Mouse (Mus musculus): ENCODE measurements around the gene Olfr497.

The Olfr497 gene

GRCm38 (mm10) chr7:108420121-108420520, at the start of gene Olfr497:
Olfr497 (plus strand) TSS chr7:108420421.
- Histone ChIP-seq H3K27me3 (ENCODE audit: insufficient read depth, low read length) (no peaks in the 10 kb centered on the region), H3K9me3 (ENCODE audit: low read length) (no peaks in the 10 kb centered on the region), H3K4me1 (replicated peaks; ENCODE audit: low read depth, low read length) (no peaks in the 10 kb centered on the region), H3K36me3 (ENCODE audit: insufficient read depth, low read length) (no peaks in the 10 kb centered on the region), H3K4me3 (replicated peaks; ENCODE audit: low read length) (no peak within 1 kb of the TSS)
- TF ChIP-seq POU5F1 (IDR thresholded peaks at IDR 0.05; ENCODE audit: borderline replicate concordance, low read length) (no peak), NANOG (IDR thresholded peaks at IDR 0.05; ENCODE audit: borderline replicate concordance, low read length) (no peak), CTCF (conservative IDR thresholded peaks at IDR 0.05; ENCODE audit: low read length) (no peak)

GRCm38 (mm10) chr7:108392867-108393266, 27.4 kb upstream of the Olfr497 start, which contains the start of gene Olfr495:
Olfr495 (plus strand) TSS chr7:108393167.
- Histone ChIP-seq H3K27me3 (ENCODE audit: insufficient read depth, low read length) (no peaks in the 10 kb centered on the region), H3K4me1 (replicated peaks; ENCODE audit: low read depth, low read length) (no peaks in the 10 kb centered on the region), H3K4me3 (replicated peaks; ENCODE audit: low read length) (no peak within 1 kb of the TSS), H3K9me3 (ENCODE audit: low read length) (no peaks in the 10 kb centered on the region), H3K36me3 (ENCODE audit: insufficient read depth, low read length) (no peaks in the 10 kb centered on the region)
- TF ChIP-seq POU5F1 (IDR thresholded peaks at IDR 0.05; ENCODE audit: borderline replicate concordance, low read length) = no peak
- TF ChIP-seq CTCF (conservative IDR thresholded peaks at IDR 0.05; ENCODE audit: low read length) = no peak
- TF ChIP-seq NANOG (IDR thresholded peaks at IDR 0.05; ENCODE audit: borderline replicate concordance, low read length) = no peak

GRCm38 (mm10) chr7:108465026-108465425, 44.8 kb downstream of the Olfr497 start, which contains the start of gene Olfr498:
Olfr498 (plus strand) TSS chr7:108465326.
- Histone ChIP-seq H3K9me3 (ENCODE audit: low read length) (no peaks in the 10 kb centered on the region), H3K27me3 (ENCODE audit: insufficient read depth, low read length) (no peaks in the 10 kb centered on the region), H3K36me3 (ENCODE audit: insufficient read depth, low read length) (no peaks in the 10 kb centered on the region), H3K4me3 (replicated peaks; ENCODE audit: low read length) (no peak within 1 kb of the TSS), H3K4me1 (replicated peaks; ENCODE audit: low read depth, low read length) (no peaks in the 10 kb centered on the region)
- no peak for TF ChIP-seq CTCF (conservative IDR thresholded peaks at IDR 0.05; ENCODE audit: low read length)
- TF ChIP-seq POU5F1 (IDR thresholded peaks at IDR 0.05; ENCODE audit: borderline replicate concordance, low read length) = no peak
- TF ChIP-seq NANOG (IDR thresholded peaks at IDR 0.05; ENCODE audit: borderline replicate concordance, low read length) = no peak
